ENCODE assay signal across 10 mouse cellular contexts in the genomic region with DNA sequence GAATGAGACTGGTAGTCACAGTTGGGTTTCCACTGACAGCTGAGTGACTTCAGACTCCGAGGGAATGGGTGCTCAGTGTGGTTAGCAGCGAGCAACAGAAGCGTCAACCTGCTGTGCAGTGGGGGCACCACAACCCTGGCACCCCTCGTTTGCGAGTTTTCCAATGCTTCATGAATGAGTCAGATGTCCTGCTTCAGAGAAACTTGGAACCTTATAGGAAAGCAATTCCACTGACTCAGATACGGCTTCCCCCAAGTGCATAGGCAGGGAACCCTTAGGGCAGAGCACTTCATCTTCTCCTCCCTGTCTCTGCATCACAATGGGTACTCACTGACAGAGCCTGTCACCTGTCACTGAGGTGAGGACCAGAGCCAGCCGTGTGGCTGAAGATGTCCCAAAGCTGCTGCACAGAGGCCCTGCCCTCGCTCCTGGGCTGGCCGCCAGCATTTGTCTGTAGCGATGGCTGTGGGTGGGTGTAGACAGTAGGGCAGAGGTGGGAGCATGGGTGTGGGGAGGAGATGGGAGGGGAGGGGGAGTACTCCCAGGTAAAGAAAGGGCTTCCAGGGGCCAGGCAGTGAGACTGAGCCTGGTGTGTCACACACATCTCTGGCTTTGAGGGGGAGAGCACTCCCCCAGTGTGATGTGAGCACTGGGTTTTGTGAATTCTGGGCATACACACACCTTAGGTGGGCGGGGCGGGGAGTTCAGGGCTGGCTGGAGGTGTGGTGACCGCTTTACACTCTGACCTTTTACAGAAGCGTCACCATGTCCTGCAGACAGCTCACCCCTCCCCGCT. TPM values are rescaled to one million over a fixed set of nuclear protein-coding genes. Genes with fewer than 3 reads are reported as not detected.
A peak's percentile ranks its signal among the peaks of the same experiment; 100 is the strongest.
DNase-seq lines count a peak whose midpoint lies in the region; ATAC-seq and TF ChIP-seq lines count a peak whose summit lies in the region.
"Had no signal": no experiment of that assay in that cellular context is flagged by ENCODE, and none has a peak within 500 bp of the region (broad histone marks: within the 10 kb centered on the region; RNA-seq: fewer than 3 reads in every experiment).

No protein-coding gene starts in this region.

- no peak for DNase-seq in forebrain, embryonic 14.5 days (ENCODE audit: low spot score)
- no peak for DNase-seq in kidney, postnatal 0 days (ENCODE audit: low spot score)
- no peak for DNase-seq in kidney, postnatal 10 days
- DNase-seq in heart, postnatal 0 days (ENCODE audit: low spot score), result no peak
- DNase-seq in thymus, postnatal 10 days (ENCODE audit: low spot score in 2 of 2), result no peak
- DNase-seq in ovary, postnatal 10 days (ENCODE audit: low spot score), result no peak
- DNase-seq: kidney, adult 2 months; thymus, adult 18-20 months had no signal

- no peak for TF ChIP-seq CTCF in kidney, postnatal 0 days (IDR thresholded peaks at IDR 0.05; ENCODE audit: low read depth)
- TF ChIP-seq CTCF in heart, postnatal 0 days (IDR thresholded peaks at IDR 0.05; ENCODE audit: low read depth), result no peak

- no peak overlapping the region for H3K4me2 ChIP-seq in forebrain, embryonic 13.5 days
- H3K4me2 ChIP-seq in forebrain, embryonic 14.5 days (ENCODE audit: low read length), result no peak overlapping the region
- no peak overlapping the region for H3K4me2 ChIP-seq in kidney, postnatal 0 days (ENCODE audit: low read length)
- H3K4me2 ChIP-seq in heart, postnatal 0 days (ENCODE audit: low read depth, low read length), result peak overlapping the region; percentile 42
- no peak overlapping the region for H3K4me2 ChIP-seq in midbrain, embryonic 16.5 days (ENCODE audit: low read length)

- H3K27me3 ChIP-seq in forebrain, embryonic 13.5 days, result no peaks in the 10 kb centered on the region
- no peaks in the 10 kb centered on the region for H3K27me3 ChIP-seq in forebrain, embryonic 14.5 days (replicated peaks; ENCODE audit: control insufficient read depth, insufficient read depth, low read length)
- H3K27me3 ChIP-seq in kidney, postnatal 0 days (ENCODE audit: insufficient read depth, low read length), result no peaks in the 10 kb centered on the region
- no peaks in the 10 kb centered on the region for H3K27me3 ChIP-seq in heart, postnatal 0 days (ENCODE audit: control insufficient read depth, insufficient read depth, low read length)
- no peaks in the 10 kb centered on the region for H3K27me3 ChIP-seq in midbrain, embryonic 16.5 days (ENCODE audit: control insufficient read depth, insufficient read depth, low read depth, low read length)

- H3K4me3 ChIP-seq in forebrain, embryonic 13.5 days, result no peak overlapping the region
- H3K4me3 ChIP-seq in forebrain, embryonic 14.5 days (ENCODE audit: low read depth, low read length), result no peak overlapping the region
- H3K4me3 ChIP-seq in kidney, postnatal 0 days (replicated peaks; ENCODE audit: low read depth, low read length), result no peak overlapping the region
- H3K4me3 ChIP-seq in heart, postnatal 0 days (ENCODE audit: low read depth, low read length), result no peak overlapping the region
- H3K4me3 ChIP-seq in midbrain, embryonic 16.5 days (ENCODE audit: low read depth, low read length), result no peak overlapping the region

- H3K36me3 ChIP-seq in forebrain, embryonic 13.5 days (ENCODE audit: poor library complexity, severe bottlenecking), result peaks cover 40% of the 10 kb centered on the region
- H3K36me3 ChIP-seq in forebrain, embryonic 14.5 days (ENCODE audit: control insufficient read depth, insufficient read depth, low read length), result 0 out of 2 replicates have a peak, but pooled peaks cover 2% of the 10 kb centered on the region
- no peaks in the 10 kb centered on the region for H3K36me3 ChIP-seq in kidney, postnatal 0 days (ENCODE audit: insufficient read depth, low read length)
- no peaks in the 10 kb centered on the region for H3K36me3 ChIP-seq in heart, postnatal 0 days (replicated peaks; ENCODE audit: control insufficient read depth, insufficient read depth, low read length)
- H3K36me3 ChIP-seq in midbrain, embryonic 16.5 days (ENCODE audit: control insufficient read depth, insufficient read depth, low read length), result no peaks in the 10 kb centered on the region

- peak overlapping the region; percentile 87 for H3K27ac ChIP-seq in forebrain, embryonic 13.5 days
- no peak overlapping the region; the same call in 1 of the 2 replicates for H3K27ac ChIP-seq in forebrain, embryonic 14.5 days (ENCODE audit: low read depth, low read length)
- H3K27ac ChIP-seq in kidney, postnatal 0 days, result no peak overlapping the region
- H3K27ac ChIP-seq in heart, postnatal 0 days (ENCODE audit: low read depth), result peak overlapping the region; percentile 92
- peak overlapping the region; percentile 42; the same call in 1 of the 2 replicates for H3K27ac ChIP-seq in midbrain, embryonic 16.5 days (ENCODE audit: low read length)

- TF ChIP-seq EP300 in heart, postnatal 0 days (IDR thresholded peaks at IDR 0.05; ENCODE audit: low read depth), result no peak

- 81% methylated on average over 15 of the region's 15 CpGs for WGBS in forebrain, embryonic 13.5 days
- 79% methylated on average over 15 of the region's 15 CpGs for WGBS in forebrain, embryonic 14.5 days
- WGBS in kidney, postnatal 0 days, result 70% methylated on average over 15 of the region's 15 CpGs
- 49% methylated on average over 15 of the region's 15 CpGs for WGBS in heart, postnatal 0 days
- WGBS in midbrain, embryonic 16.5 days, result 82% methylated on average over 15 of the region's 15 CpGs

- no peak for ATAC-seq in forebrain, embryonic 13.5 days
- ATAC-seq in forebrain, embryonic 14.5 days, result no peak
- ATAC-seq in kidney, postnatal 0 days (replicated peaks; ENCODE audit: low FRiP score, low read depth), result peak; percentile 46
- ATAC-seq in heart, postnatal 0 days (ENCODE audit: insufficient read depth, low read depth), result no peak
- no peak for ATAC-seq in midbrain, embryonic 16.5 days

- H3K4me1 ChIP-seq in forebrain, embryonic 13.5 days, result peaks cover 44% of the 10 kb centered on the region
- peaks cover 11% of the 10 kb centered on the region for H3K4me1 ChIP-seq in forebrain, embryonic 14.5 days (ENCODE audit: control insufficient read depth, insufficient read depth, low read length)
- H3K4me1 ChIP-seq in kidney, postnatal 0 days (replicated peaks; ENCODE audit: insufficient read depth, low read length), result peaks cover 8% of the 10 kb centered on the region; the same call in 1 of the 2 replicates
- H3K4me1 ChIP-seq in heart, postnatal 0 days (ENCODE audit: control insufficient read depth, insufficient read depth), result peaks cover 36% of the 10 kb centered on the region
- peaks cover 14% of the 10 kb centered on the region for H3K4me1 ChIP-seq in midbrain, embryonic 16.5 days (ENCODE audit: control insufficient read depth, insufficient read depth, low read length)

- H3K9me3 ChIP-seq in forebrain, embryonic 13.5 days (replicated peaks), result no peaks in the 10 kb centered on the region
- no peaks in the 10 kb centered on the region for H3K9me3 ChIP-seq in forebrain, embryonic 14.5 days (replicated peaks; ENCODE audit: control insufficient read depth, low read length)
- no peaks in the 10 kb centered on the region for H3K9me3 ChIP-seq in kidney, postnatal 0 days (replicated peaks; ENCODE audit: low read length)
- no peaks in the 10 kb centered on the region for H3K9me3 ChIP-seq in heart, postnatal 0 days (replicated peaks; ENCODE audit: control insufficient read depth, low read length)
- H3K9me3 ChIP-seq in midbrain, embryonic 16.5 days (replicated peaks; ENCODE audit: control insufficient read depth, low read length, poor library complexity, severe bottlenecking), result no peaks in the 10 kb centered on the region

- 0 out of 2 replicates have a peak overlapping the region, but pooled peaks have one; percentile 21 for H3K9ac ChIP-seq in forebrain, embryonic 13.5 days
- no peak overlapping the region; the same call in 1 of the 2 replicates for H3K9ac ChIP-seq in forebrain, embryonic 14.5 days (ENCODE audit: low read length)
- no peak overlapping the region for H3K9ac ChIP-seq in kidney, postnatal 0 days (ENCODE audit: low read depth, low read length)
- H3K9ac ChIP-seq in heart, postnatal 0 days (replicated peaks; ENCODE audit: low read depth, low read length), result no peak overlapping the region
- peak overlapping the region; percentile 23; the same call in 1 of the 2 replicates for H3K9ac ChIP-seq in midbrain, embryonic 16.5 days (ENCODE audit: low read depth, low read length)

RNA-seq across cellular contexts. Expression of a gene that starts 7.5 kb away (rescaled TPM):
- polyA plus RNA-seq in forebrain, embryonic 13.5 days (2015; fragmentation: Nextera tagmentation; extraction: Ambion mirVana), result 45.3 and 46.6 TPM in 2 replicates
- polyA plus RNA-seq in forebrain, embryonic 14.5 days (2014; fragmentation: Nextera tagmentation; extraction: Ambion mirVana), result 12.1 and 13.3 TPM in 2 replicates
- polyA plus RNA-seq in kidney, postnatal 0 days (2015; fragmentation: Nextera tagmentation; extraction: Ambion mirVana), result 31.1 and 34.6 TPM in 2 replicates
- 15.0 and 31.4 TPM in 2 replicates for total RNA-seq in heart, postnatal 0 days (2014; rRNA removed; ENCODE audit: low replicate concordance)
- polyA plus RNA-seq in heart, postnatal 0 days (2015; fragmentation: Nextera tagmentation; extraction: Ambion mirVana), result 25.0 and 26.5 TPM in 2 replicates
- 8.2 and 9.1 TPM in 2 replicates for polyA plus RNA-seq in midbrain, embryonic 16.5 days (2015; fragmentation: Nextera tagmentation; extraction: Ambion mirVana)

RNA-seq across cellular contexts. Expression of a gene that starts 8.7 kb away (rescaled TPM):
- 0.96 and 1.5 TPM in 2 replicates for polyA plus RNA-seq in forebrain, embryonic 13.5 days (2015; fragmentation: Nextera tagmentation; extraction: Ambion mirVana)
- 2.4 and 3.7 TPM in 2 replicates for polyA plus RNA-seq in forebrain, embryonic 14.5 days (2014; fragmentation: Nextera tagmentation; extraction: Ambion mirVana)
- polyA plus RNA-seq in kidney, postnatal 0 days (2015; fragmentation: Nextera tagmentation; extraction: Ambion mirVana), result 4.4 and 4.6 TPM in 2 replicates
- 50.7 and 70.1 TPM in 2 replicates for total RNA-seq in heart, postnatal 0 days (2014; rRNA removed; ENCODE audit: low replicate concordance)
- polyA plus RNA-seq in heart, postnatal 0 days (2015; fragmentation: Nextera tagmentation; extraction: Ambion mirVana), result 15.3 and 17.5 TPM in 2 replicates
- 5.1 and 5.2 TPM in 2 replicates for polyA plus RNA-seq in midbrain, embryonic 16.5 days (2015; fragmentation: Nextera tagmentation; extraction: Ambion mirVana)

RNA-seq across cellular contexts. Expression of a gene that starts 9.7 kb away (rescaled TPM):
- 6.7 and 9.0 TPM in 2 replicates for polyA plus RNA-seq in forebrain, embryonic 13.5 days (2015; fragmentation: Nextera tagmentation; extraction: Ambion mirVana)
- polyA plus RNA-seq in forebrain, embryonic 14.5 days (2014; fragmentation: Nextera tagmentation; extraction: Ambion mirVana), result 6.5 and 8.3 TPM in 2 replicates
- polyA plus RNA-seq in kidney, postnatal 0 days (2015; fragmentation: Nextera tagmentation; extraction: Ambion mirVana), result 11.1 and 12.2 TPM in 2 replicates
- 0.27 and 2.4 TPM in 2 replicates for total RNA-seq in heart, postnatal 0 days (2014; rRNA removed; ENCODE audit: low replicate concordance)
- 4.0 and 4.1 TPM in 2 replicates for polyA plus RNA-seq in heart, postnatal 0 days (2015; fragmentation: Nextera tagmentation; extraction: Ambion mirVana)
- 5.1 and 5.8 TPM in 2 replicates for polyA plus RNA-seq in midbrain, embryonic 16.5 days (2015; fragmentation: Nextera tagmentation; extraction: Ambion mirVana)

RNA-seq across cellular contexts. Expression of a gene that starts 46.3 kb away (rescaled TPM):
- 52.2 and 57.1 TPM in 2 replicates for polyA plus RNA-seq in forebrain, embryonic 13.5 days (2015; fragmentation: Nextera tagmentation; extraction: Ambion mirVana)
- polyA plus RNA-seq in forebrain, embryonic 14.5 days (2014; fragmentation: Nextera tagmentation; extraction: Ambion mirVana), result 60.5 and 80.1 TPM in 2 replicates
- 0.08 and 0.11 TPM in 2 replicates for polyA plus RNA-seq in kidney, postnatal 0 days (2015; fragmentation: Nextera tagmentation; extraction: Ambion mirVana)
- total RNA-seq in heart, postnatal 0 days (2014; rRNA removed; ENCODE audit: low replicate concordance), result 0.19 TPM in 1 of 2 replicates, not detected in the other
- 0.07 TPM in 1 of 2 replicates, not detected in the other for polyA plus RNA-seq in heart, postnatal 0 days (2015; fragmentation: Nextera tagmentation; extraction: Ambion mirVana)
- 111 and 113 TPM in 2 replicates for polyA plus RNA-seq in midbrain, embryonic 16.5 days (2015; fragmentation: Nextera tagmentation; extraction: Ambion mirVana)

Comparison
In these comparisons a context has a peak if more than half of its experiments do, and no peak if none do; other contexts are left out.
1. H3K27ac ChIP-seq: peak in forebrain, embryonic 13.5 days (single experiment), heart, postnatal 0 days (single experiment) and midbrain, embryonic 16.5 days (single experiment); none in forebrain, embryonic 14.5 days (single experiment) and kidney, postnatal 0 days (single experiment).
2. H3K9ac ChIP-seq: peak in forebrain, embryonic 13.5 days (single experiment) and midbrain, embryonic 16.5 days (single experiment); none in forebrain, embryonic 14.5 days (single experiment), kidney, postnatal 0 days (single experiment) and heart, postnatal 0 days (single experiment).